Mouse (Mus musculus) layer of hippocampus, adult 2 months (tissue): ENCODE results near the gene Elmo2. TPM values are rescaled to one million over a fixed set of nuclear protein-coding genes. Genes with fewer than 3 reads are reported as not detected.

ENCODE experiments used
- DNase-seq, 2 experiments: peaks; one replicate each; pipeline ENCODE4 v3.0.0; 2022; ENCODE audit warnings: low spot score in 2 of 2
- H3K27ac ChIP-seq: fragments of 200-600 bp; 2 replicates; pipeline ENCODE4 v1.8.1; 2022
- H3K4me3 ChIP-seq: fragments of 200-600 bp; 2 replicates; pipeline ENCODE4 v1.8.1; 2022; ENCODE audit warnings: mild to moderate bottlenecking
- CTCF ChIP-seq: fragments of 200-600 bp; conservative IDR thresholded peaks from 2 replicates; pipeline ENCODE4 v1.8.1; 2022; ENCODE audit warnings: antibody characterized with exemption, mild to moderate bottlenecking, moderate library complexity
- total RNA-seq, 2 experiments: library from RNA; stranded (reverse); gene quantifications; 2 replicates each; pipeline ENCODE4 v1.2.3; 2021

The Elmo2 gene
- total RNA-seq, 2 experiments from 2014 or later = 200 to 202 TPM

DNA sequence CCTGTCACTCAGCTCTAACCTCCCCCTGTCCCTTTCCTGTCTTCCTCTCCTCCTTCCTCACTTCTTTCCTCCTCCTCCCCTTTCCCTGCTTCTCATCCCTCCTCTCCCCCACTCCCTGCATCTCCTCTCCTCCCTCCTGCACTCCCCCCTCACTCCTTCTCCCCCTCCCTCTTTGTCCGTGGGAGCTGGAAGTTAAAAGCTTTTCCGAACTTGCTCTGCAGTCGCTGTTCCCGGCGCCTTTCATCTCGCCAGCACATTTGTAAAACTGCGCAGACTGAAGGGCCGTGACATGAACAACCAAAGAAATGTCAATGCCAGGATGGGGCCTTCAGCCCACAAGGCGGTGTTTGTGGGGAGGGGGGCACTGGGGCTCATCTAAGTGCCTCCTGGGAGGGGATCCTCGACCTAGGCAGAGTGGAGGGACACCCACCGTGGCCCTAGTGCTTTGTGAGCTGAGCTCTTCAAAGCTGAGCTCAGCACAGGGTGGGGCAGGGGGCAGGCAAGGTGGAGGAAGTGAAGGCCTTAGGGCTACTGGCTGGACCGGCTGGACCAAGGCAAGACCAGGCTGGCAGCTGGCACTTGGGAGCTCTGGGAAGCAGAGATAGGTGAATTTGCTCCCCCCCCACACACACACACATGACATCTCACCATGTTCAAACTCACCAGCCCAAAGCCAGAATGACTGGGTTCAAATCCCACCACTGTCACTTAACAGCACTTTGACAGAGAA, 87.7 kb downstream of the Elmo2 start:
- TF ChIP-seq CTCF = no peak
- Histone ChIP-seq H3K27ac (no peak overlapping the region), H3K4me3 (no peak overlapping the region)

More for the DNA sequence above, 87.7 kb downstream of the Elmo2 start:
- no peak for DNase-seq

Other genes starting within 250 kb of the Elmo2 start
- not detected for gene 1700025C18Rik, start 235.7 kb downstream of the Elmo2 start, total RNA-seq
- gene Cdh22, start 91.6 kb downstream of the Elmo2 start, total RNA-seq = 10 to 100 TPM; 13.8 to 15.4 TPM
- 10 to 100 TPM; 94.6 to 98.4 TPM for gene Slc35c2, start 38.6 kb downstream of the Elmo2 start, total RNA-seq
- under 1 TPM in 1 of 2 experiments, not detected in 1; 0.20 TPM for gene Zfp663, start 42.2 kb upstream of the Elmo2 start, total RNA-seq
- gene Zfp334, start 61.8 kb upstream of the Elmo2 start, total RNA-seq = 10 to 100 TPM; 14.0 to 15.3 TPM
- gene Ocstamp, start 73.9 kb upstream of the Elmo2 start, total RNA-seq = not detected
- gene Slc13a3, start 146.8 kb upstream of the Elmo2 start, total RNA-seq = 10 to 100 TPM in 1 of 2 experiments, 1 to 10 TPM in 1; 8.7 to 11.3 TPM
- 10 to 100 TPM; 18.7 to 20.5 TPM for gene Trp53rka, start 166.8 kb upstream of the Elmo2 start, total RNA-seq
- under 1 TPM; 0.91 to 0.92 TPM for gene Slc2a10, start 177.3 kb upstream of the Elmo2 start, total RNA-seq